Mouse (Mus musculus): ENCODE results near the gene Fam184a. TPM values are rescaled to one million over a fixed set of nuclear protein-coding genes. Genes with fewer than 3 reads are reported as not detected.

Fam184a gene
- polyA plus RNA-seq, 1 experiment from 2014 or later = 6.5 TPM

DNA sequence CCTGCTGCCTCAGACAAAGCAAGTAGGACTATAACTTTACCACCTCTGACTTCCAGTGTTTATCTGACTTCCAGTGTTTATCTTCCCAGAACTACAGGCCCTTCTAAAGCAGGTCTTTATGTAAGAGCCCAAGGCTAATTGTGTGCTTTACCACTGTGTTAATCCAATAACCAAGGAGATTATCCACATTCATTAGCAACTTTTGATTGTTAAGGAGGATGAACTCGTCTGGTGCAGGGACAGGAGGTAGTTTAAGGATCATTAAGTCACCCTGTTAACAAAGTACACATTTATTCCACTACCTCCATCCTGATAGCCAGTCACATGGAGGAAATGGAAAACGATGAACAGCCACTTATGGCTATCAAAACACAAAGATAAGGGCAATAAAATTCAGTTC lies 25.6 kb downstream of the Fam184a start:
- 34% methylated on average over 2 of the region's 2 CpGs for WGBS
- no peak for ATAC-seq
- H3K27ac ChIP-seq (ENCODE audit: low read length) = no peak overlapping the region
- H3K36me3 ChIP-seq (ENCODE audit: control insufficient read depth, insufficient read depth) = no peaks in the 10 kb centered on the region
- H3K4me3 ChIP-seq (replicated peaks; ENCODE audit: low read length) = no peak overlapping the region
- H3K4me2 ChIP-seq (ENCODE audit: low read length) = no peak overlapping the region
- no peaks in the 10 kb centered on the region for H3K9me3 ChIP-seq (ENCODE audit: control insufficient read depth, low read length)
- H3K27me3 ChIP-seq (replicated peaks; ENCODE audit: control insufficient read depth, insufficient read depth, low read length) = no peaks in the 10 kb centered on the region
- H3K9ac ChIP-seq (replicated peaks; ENCODE audit: low read depth, low read length) = no peak overlapping the region
- no peaks in the 10 kb centered on the region for H3K4me1 ChIP-seq (replicated peaks; ENCODE audit: control insufficient read depth, insufficient read depth, low read length)

- no peaks in the 10 kb centered on the region for H3K36me3 ChIP-seq (ENCODE audit: control insufficient read depth, insufficient read depth)
- ATAC-seq = no peak
- no peaks in the 10 kb centered on the region for H3K9me3 ChIP-seq (ENCODE audit: control insufficient read depth, low read length)
- no peak overlapping the region for H3K4me2 ChIP-seq (ENCODE audit: low read length)
- H3K4me1 ChIP-seq (replicated peaks; ENCODE audit: control insufficient read depth, insufficient read depth, low read length) = no peaks in the 10 kb centered on the region
- H3K9ac ChIP-seq (replicated peaks; ENCODE audit: low read depth, low read length) = no peak overlapping the region
- H3K27ac ChIP-seq (ENCODE audit: low read length) = no peak overlapping the region
- no peaks in the 10 kb centered on the region for H3K27me3 ChIP-seq (replicated peaks; ENCODE audit: control insufficient read depth, insufficient read depth, low read length)
- WGBS = 96% methylated on average over 9 of the region's 9 CpGs
- no peak overlapping the region for H3K4me3 ChIP-seq (replicated peaks; ENCODE audit: low read length)
Observed at GRCm38 (mm10) chr10:53704516-53704915, 46.4 kb downstream of the Fam184a start.

DNA sequence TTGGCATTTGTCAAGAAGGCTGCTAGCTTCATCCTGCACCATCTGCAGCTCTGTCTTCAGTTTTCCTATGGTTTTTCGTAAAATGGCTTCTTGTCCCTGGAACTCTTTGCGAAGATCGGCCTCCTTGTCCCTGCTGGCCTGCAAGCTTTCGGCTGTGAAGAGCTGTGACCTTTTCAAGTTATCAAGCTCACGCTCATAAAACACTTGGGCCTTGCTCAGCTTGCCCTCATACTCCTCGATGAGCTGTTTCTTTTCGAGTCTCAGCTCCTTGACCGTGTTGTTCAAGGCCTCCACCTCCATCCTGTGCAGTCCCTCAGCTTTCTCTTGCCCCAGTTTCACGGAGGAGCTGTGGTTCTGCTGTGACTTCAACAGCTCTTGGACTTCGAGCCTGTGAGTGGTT lies 52.4 kb downstream of the Fam184a start:
- no peak overlapping the region for H3K4me3 ChIP-seq (replicated peaks; ENCODE audit: low read length)
- no peak overlapping the region for H3K9ac ChIP-seq (replicated peaks; ENCODE audit: low read depth, low read length)
- H3K36me3 ChIP-seq (ENCODE audit: control insufficient read depth, insufficient read depth) = no peaks in the 10 kb centered on the region
- H3K4me1 ChIP-seq (replicated peaks; ENCODE audit: control insufficient read depth, insufficient read depth, low read length) = no peaks in the 10 kb centered on the region
- WGBS = 98% methylated on average over 10 of the region's 10 CpGs
- no peak overlapping the region for H3K27ac ChIP-seq (ENCODE audit: low read length)
- H3K4me2 ChIP-seq (ENCODE audit: low read length) = no peak overlapping the region
- ATAC-seq = no peak
- H3K27me3 ChIP-seq (replicated peaks; ENCODE audit: control insufficient read depth, insufficient read depth, low read length) = no peaks in the 10 kb centered on the region
- H3K9me3 ChIP-seq (ENCODE audit: control insufficient read depth, low read length) = no peaks in the 10 kb centered on the region

- ATAC-seq = no peak
- 83% methylated on average over 5 of the region's 5 CpGs for WGBS
- Histone ChIP-seq H3K9me3 (ENCODE audit: control insufficient read depth, low read length) (no peaks in the 10 kb centered on the region), H3K4me3 (replicated peaks; ENCODE audit: low read length) (no peak overlapping the region), H3K27me3 (replicated peaks; ENCODE audit: control insufficient read depth, insufficient read depth, low read length) (no peaks in the 10 kb centered on the region), H3K4me1 (replicated peaks; ENCODE audit: control insufficient read depth, insufficient read depth, low read length) (no peaks in the 10 kb centered on the region), H3K4me2 (ENCODE audit: low read length) (no peak overlapping the region), H3K9ac (replicated peaks; ENCODE audit: low read depth, low read length) (no peak overlapping the region), H3K27ac (ENCODE audit: low read length) (no peak overlapping the region), H3K36me3 (ENCODE audit: control insufficient read depth, insufficient read depth) (no peaks in the 10 kb centered on the region)
Observed at GRCm38 (mm10) chr10:53694757-53695156, 56.2 kb downstream of the Fam184a start.

GRCm38 (mm10) chr10:53691263-53691662 lies 59.7 kb downstream of the Fam184a start:
- H3K36me3 ChIP-seq (ENCODE audit: control insufficient read depth, insufficient read depth) = no peaks in the 10 kb centered on the region
- H3K9ac ChIP-seq (replicated peaks; ENCODE audit: low read depth, low read length) = no peak overlapping the region
- no peak for ATAC-seq
- no peak overlapping the region for H3K4me2 ChIP-seq (ENCODE audit: low read length)
- no peaks in the 10 kb centered on the region for H3K9me3 ChIP-seq (ENCODE audit: control insufficient read depth, low read length)
- H3K4me3 ChIP-seq (replicated peaks; ENCODE audit: low read length) = no peak overlapping the region
- H3K27me3 ChIP-seq (replicated peaks; ENCODE audit: control insufficient read depth, insufficient read depth, low read length) = no peaks in the 10 kb centered on the region
- no peaks in the 10 kb centered on the region for H3K4me1 ChIP-seq (replicated peaks; ENCODE audit: control insufficient read depth, insufficient read depth, low read length)
- H3K27ac ChIP-seq (ENCODE audit: low read length) = no peak overlapping the region

- Histone ChIP-seq H3K4me2 (ENCODE audit: low read length) (no peak overlapping the region), H3K27me3 (replicated peaks; ENCODE audit: control insufficient read depth, insufficient read depth, low read length) (no peaks in the 10 kb centered on the region), H3K36me3 (ENCODE audit: control insufficient read depth, insufficient read depth) (no peaks in the 10 kb centered on the region), H3K9me3 (ENCODE audit: control insufficient read depth, low read length) (no peaks in the 10 kb centered on the region), H3K9ac (replicated peaks; ENCODE audit: low read depth, low read length) (no peak overlapping the region), H3K4me3 (replicated peaks; ENCODE audit: low read length) (no peak overlapping the region), H3K27ac (ENCODE audit: low read length) (no peak overlapping the region), H3K4me1 (replicated peaks; ENCODE audit: control insufficient read depth, insufficient read depth, low read length) (no peaks in the 10 kb centered on the region)
- no peak for ATAC-seq
- 89% methylated on average over 4 of the region's 4 CpGs for WGBS
Observed at GRCm38 (mm10) chr10:53688952-53689584, 61.9 kb downstream of the Fam184a start.

- Histone ChIP-seq H3K27ac (ENCODE audit: low read length) (no peak overlapping the region), H3K36me3 (ENCODE audit: control insufficient read depth, insufficient read depth) (no peaks in the 10 kb centered on the region), H3K9ac (replicated peaks; ENCODE audit: low read depth, low read length) (no peak overlapping the region), H3K4me1 (replicated peaks; ENCODE audit: control insufficient read depth, insufficient read depth, low read length) (no peaks in the 10 kb centered on the region), H3K4me3 (replicated peaks; ENCODE audit: low read length) (no peak overlapping the region), H3K9me3 (ENCODE audit: control insufficient read depth, low read length) (no peaks in the 10 kb centered on the region), H3K4me2 (ENCODE audit: low read length) (no peak overlapping the region), H3K27me3 (replicated peaks; ENCODE audit: control insufficient read depth, insufficient read depth, low read length) (no peaks in the 10 kb centered on the region)
- no peak for ATAC-seq
- 51% methylated on average over 1 of the region's 1 CpGs for WGBS
Observed at GRCm38 (mm10) chr10:53688533-53688932, 62.4 kb downstream of the Fam184a start.

GRCm38 (mm10) chr10:53687888-53688287 lies 63.0 kb downstream of the Fam184a start:
- no peaks in the 10 kb centered on the region for H3K36me3 ChIP-seq (ENCODE audit: control insufficient read depth, insufficient read depth)
- no peak for ATAC-seq
- 75% methylated on average over 5 of the region's 5 CpGs for WGBS

GRCm38 (mm10) chr10:53685806-53686205 lies 65.1 kb downstream of the Fam184a start:
- Histone ChIP-seq H3K36me3 (ENCODE audit: control insufficient read depth, insufficient read depth) (no peaks in the 10 kb centered on the region), H3K27me3 (replicated peaks; ENCODE audit: control insufficient read depth, insufficient read depth, low read length) (no peaks in the 10 kb centered on the region), H3K4me3 (replicated peaks; ENCODE audit: low read length) (no peak overlapping the region), H3K27ac (ENCODE audit: low read length) (no peak overlapping the region), H3K4me2 (ENCODE audit: low read length) (no peak overlapping the region), H3K9ac (replicated peaks; ENCODE audit: low read depth, low read length) (no peak overlapping the region), H3K4me1 (replicated peaks; ENCODE audit: control insufficient read depth, insufficient read depth, low read length) (no peaks in the 10 kb centered on the region), H3K9me3 (ENCODE audit: control insufficient read depth, low read length) (no peaks in the 10 kb centered on the region)
- WGBS = 75% methylated on average over 3 of the region's 3 CpGs
- no peak for ATAC-seq

More at GRCm38 (mm10) chr10:53687888-53688287, 63.0 kb downstream of the Fam184a start:
- no peaks in the 10 kb centered on the region for H3K4me1 ChIP-seq (replicated peaks; ENCODE audit: control insufficient read depth, insufficient read depth, low read length)
- H3K27me3 ChIP-seq (replicated peaks; ENCODE audit: control insufficient read depth, insufficient read depth, low read length) = no peaks in the 10 kb centered on the region
- H3K4me3 ChIP-seq (replicated peaks; ENCODE audit: low read length) = no peak overlapping the region
- H3K4me2 ChIP-seq (ENCODE audit: low read length) = no peak overlapping the region
- H3K27ac ChIP-seq (ENCODE audit: low read length) = no peak overlapping the region
- no peak overlapping the region for H3K9ac ChIP-seq (replicated peaks; ENCODE audit: low read depth, low read length)
- no peaks in the 10 kb centered on the region for H3K9me3 ChIP-seq (ENCODE audit: control insufficient read depth, low read length)

GRCm38 (mm10) chr10:53683226-53683625 lies 67.7 kb downstream of the Fam184a start:
- Histone ChIP-seq H3K27ac (ENCODE audit: low read length) (no peak overlapping the region), H3K9me3 (ENCODE audit: control insufficient read depth, low read length) (no peaks in the 10 kb centered on the region), H3K27me3 (replicated peaks; ENCODE audit: control insufficient read depth, insufficient read depth, low read length) (no peaks in the 10 kb centered on the region), H3K4me2 (ENCODE audit: low read length) (no peak overlapping the region), H3K9ac (replicated peaks; ENCODE audit: low read depth, low read length) (no peak overlapping the region), H3K4me3 (replicated peaks; ENCODE audit: low read length) (no peak overlapping the region), H3K4me1 (replicated peaks; ENCODE audit: control insufficient read depth, insufficient read depth, low read length) (no peaks in the 10 kb centered on the region), H3K36me3 (ENCODE audit: control insufficient read depth, insufficient read depth) (no peaks in the 10 kb centered on the region)
- ATAC-seq = no peak
- WGBS = 74% methylated on average over 5 of the region's 5 CpGs

Data from forebrain, embryonic 16.5 days (tissue).